Mouse (Mus musculus): ENCODE results near the gene Cish.

The Cish gene

DNA sequence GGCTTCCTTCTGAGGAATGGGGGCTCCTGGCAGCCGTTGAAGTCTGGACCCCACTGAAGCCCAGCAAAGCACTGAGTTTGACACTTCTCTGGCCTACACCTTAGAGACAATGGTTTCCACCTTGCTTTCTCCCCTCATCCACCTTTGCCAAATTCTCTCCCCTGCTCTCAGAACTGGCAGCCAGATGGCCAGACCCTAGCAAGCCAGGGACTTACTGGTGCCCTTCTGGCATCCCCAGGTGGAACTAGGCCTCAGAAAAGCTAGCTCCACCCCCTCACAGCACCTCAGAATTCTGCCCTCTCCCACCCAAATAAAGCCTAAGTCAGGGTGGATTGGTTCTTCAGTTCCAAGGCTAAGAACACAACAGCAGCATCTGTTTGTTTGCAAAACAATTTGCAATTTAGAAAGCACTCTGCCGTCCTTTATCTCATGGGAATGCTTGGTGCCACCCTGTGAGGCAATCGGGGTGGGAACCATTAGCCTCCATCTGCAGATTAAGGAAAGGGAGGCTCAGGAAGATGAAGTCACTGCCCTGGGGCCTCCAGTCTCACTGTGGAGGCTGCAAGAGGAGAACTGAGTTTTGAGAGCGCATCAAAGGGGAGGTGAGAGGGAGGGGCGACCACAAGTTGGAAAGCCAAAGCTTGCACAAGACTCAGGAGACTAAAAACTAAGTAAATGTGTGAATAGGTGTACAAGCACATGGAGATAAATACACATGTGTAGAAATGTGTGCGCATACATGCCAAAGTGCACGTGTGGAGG is 24.5 kb upstream of the Cish start:
- CTCF ChIA-PET, result interaction anchor here in 2 of 4 experiments (0.6 kb wide), 2 partner anchors 9 to 116 kb away, joined by 3 to 9 read pairs; no protein-coding TSS in a partner anchor

DNA sequence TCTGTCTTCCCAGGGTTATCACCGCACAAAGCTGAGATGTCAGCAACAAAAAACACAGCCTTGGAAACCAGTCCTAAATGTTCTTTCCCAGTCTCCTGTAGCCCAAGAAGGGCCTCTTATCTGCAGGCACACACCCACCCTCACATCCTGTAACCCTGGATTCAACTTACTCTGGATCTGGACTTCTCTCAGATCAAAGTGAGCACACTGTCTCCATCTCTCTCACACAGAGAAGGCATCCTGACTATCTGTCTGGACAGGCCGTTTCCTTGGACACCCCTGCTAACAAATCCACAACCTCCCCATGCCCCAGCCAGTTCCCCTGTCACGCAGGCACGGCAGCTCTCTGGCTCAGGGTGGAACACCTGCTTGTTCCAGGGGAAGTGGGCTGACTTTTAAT is 23.5 kb upstream of the Cish start:
- ChIA-PET POLR2A (interaction anchor here in 1 of 4 experiments (0.8 to 3.3 kb wide), 3 partner anchors 7 to 24 kb away, joined by 3 to 15 read pairs (median 3); no protein-coding TSS in a partner anchor), CTCF (no interaction called here)

More for the DNA sequence above, 24.5 kb upstream of the Cish start:
- POLR2A ChIA-PET, result interaction anchor here in 1 of 4 experiments (1.0 to 3.3 kb wide), 2 partner anchors 8 to 25 kb away, joined by 3 to 15 read pairs; no protein-coding TSS in a partner anchor

DNA sequence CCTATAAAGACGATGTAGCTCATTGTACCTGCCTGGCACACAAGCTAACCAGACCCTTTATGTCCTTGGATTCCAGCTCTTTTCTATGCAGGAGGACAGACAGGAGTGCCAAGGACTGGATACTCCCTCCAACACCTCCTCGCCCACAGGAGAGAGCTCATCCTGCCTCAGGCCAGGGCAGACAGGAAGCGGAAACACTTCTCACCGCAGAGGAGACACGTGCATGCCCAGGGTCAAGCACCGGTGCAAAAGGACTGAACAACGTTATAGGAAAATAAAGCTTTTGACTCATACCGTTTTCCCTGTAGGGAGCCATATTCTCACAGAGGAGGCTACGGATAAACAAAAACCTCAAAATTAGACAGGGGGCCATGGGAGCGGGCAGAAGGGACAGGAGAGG is 22.6 kb upstream of the Cish start:
- CTCF ChIA-PET, result no interaction called here
- POLR2A ChIA-PET, result interaction anchor here in 1 of 4 experiments (0.8 to 1.5 kb wide), 3 partner anchors 14 to 29 kb away, joined by 3 to 5 read pairs (median 3); partner anchors contain the start of gene Cish

DNA sequence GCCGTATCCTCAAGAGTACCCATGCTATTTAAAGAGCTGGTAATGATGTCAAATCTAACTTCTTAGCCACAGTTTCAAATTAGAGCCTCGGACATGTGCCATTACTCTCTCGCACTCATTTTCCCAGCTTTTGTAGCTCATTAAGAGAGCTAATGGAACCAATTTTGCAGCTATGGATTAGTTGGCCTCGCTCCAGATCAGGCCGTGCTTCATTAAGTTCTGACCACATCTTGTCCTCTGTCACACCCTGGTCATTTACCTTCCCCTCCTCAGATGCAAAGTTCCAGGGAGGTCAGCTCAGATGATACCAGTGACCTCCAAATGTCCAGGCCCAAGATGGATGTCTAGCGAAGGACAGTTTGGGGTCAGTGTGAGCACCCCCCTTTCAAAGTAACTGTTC is 21.1 kb upstream of the Cish start:
- ChIA-PET POLR2A (interaction anchor here in 1 of 4 experiments (0.7 to 2.0 kb wide), 3 partner anchors 10 to 15 kb away, joined by 3 to 9 read pairs (median 4); partner anchors contain the start of gene Mapkapk3), CTCF (no interaction called here)

DNA sequence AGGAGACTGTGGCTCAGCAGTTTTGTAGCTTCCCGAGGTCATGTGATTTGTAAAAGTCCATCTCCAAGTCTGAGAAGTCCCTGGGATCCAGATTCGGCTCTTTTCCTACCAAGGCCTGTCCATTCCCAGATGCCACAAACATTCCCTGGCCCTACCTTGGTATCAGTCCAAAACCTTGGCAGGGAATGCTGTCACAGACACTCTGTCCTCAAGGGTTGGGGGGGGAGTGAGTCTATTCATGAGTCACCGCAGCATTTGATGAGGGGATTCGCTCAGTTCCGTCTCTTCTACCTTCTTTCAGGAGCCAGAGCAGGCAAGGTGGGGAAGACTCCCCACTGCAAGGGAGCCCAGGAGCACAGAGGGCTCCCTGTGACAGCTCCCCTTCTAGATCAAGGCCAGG is 20.1 kb upstream of the Cish start:
- POLR2A ChIA-PET, result interaction anchor here in 2 of 4 experiments (1.1 to 2.0 kb wide), 4 partner anchors 11 to 384 kb away, joined by 4 to 9 read pairs (median 4); partner anchors contain the start of genes Manf (in 1 of the 2) and Mapkapk3 (in 1 of the 2)
- CTCF ChIA-PET, result interaction anchor here in 1 of 4 experiments (0.5 to 0.6 kb wide), 2 partner anchors 11 to 613 kb away, joined by 4 read pairs; no protein-coding TSS in a partner anchor

DNA sequence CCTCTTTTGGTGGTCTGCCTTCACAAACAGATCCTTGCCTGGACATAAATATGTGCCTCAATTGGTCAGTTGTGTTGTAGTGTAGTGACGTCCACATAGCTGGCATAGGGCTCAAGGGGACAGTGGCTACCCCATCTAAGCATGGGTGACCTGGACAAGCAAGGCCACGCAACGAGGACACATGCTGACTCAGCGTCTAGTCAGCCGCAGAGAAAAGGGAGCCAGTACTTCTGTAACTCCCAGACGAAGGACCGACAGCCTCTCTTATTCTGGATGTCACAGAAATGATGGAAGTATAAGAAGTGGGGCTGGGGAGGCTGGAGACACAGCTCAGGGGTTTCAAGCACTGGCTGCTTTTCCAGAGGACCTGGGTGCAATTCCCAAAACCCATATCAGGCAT is 18.2 kb upstream of the Cish start:
- POLR2A ChIA-PET, result interaction anchor here in 2 of 4 experiments (0.7 to 4.0 kb wide), 4 partner anchors 12 to 14 kb away, joined by 3 to 27 read pairs (median 13); partner anchors contain the start of gene Mapkapk3 (in 2 of the 2)

DNA sequence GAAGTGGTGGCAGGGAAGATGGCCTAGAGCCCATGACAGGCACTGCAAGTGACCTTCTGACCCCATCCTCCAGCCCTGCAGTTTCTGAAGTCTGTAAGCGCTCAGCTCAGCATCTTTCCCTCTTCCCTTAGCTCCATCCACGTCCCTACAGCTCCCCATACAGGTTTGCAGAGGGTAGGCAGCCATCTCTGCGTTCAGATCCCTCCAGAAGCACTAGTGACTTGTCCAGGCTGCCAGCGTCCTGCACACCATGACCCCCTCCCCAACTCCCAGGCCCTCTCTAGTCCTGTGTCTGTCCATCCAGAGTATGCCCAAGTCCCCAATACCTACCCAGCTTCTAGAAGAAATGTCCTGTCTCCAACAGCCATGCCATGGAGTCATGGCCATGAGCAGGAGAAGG is 17.7 kb upstream of the Cish start:
- POLR2A ChIA-PET, result interaction anchor here in 2 of 4 experiments (0.7 to 4.0 kb wide), 7 partner anchors 8 to 19 kb away, joined by 3 to 27 read pairs (median 6); partner anchors contain the start of gene Mapkapk3 (in 2 of the 2)

More for the DNA sequence above, 18.2 kb upstream of the Cish start:
- CTCF ChIA-PET, result interaction anchor here in 1 of 4 experiments (1.0 kb wide), 1 partner anchor 9 kb away, joined by 11 read pairs; no protein-coding TSS in a partner anchor

DNA sequence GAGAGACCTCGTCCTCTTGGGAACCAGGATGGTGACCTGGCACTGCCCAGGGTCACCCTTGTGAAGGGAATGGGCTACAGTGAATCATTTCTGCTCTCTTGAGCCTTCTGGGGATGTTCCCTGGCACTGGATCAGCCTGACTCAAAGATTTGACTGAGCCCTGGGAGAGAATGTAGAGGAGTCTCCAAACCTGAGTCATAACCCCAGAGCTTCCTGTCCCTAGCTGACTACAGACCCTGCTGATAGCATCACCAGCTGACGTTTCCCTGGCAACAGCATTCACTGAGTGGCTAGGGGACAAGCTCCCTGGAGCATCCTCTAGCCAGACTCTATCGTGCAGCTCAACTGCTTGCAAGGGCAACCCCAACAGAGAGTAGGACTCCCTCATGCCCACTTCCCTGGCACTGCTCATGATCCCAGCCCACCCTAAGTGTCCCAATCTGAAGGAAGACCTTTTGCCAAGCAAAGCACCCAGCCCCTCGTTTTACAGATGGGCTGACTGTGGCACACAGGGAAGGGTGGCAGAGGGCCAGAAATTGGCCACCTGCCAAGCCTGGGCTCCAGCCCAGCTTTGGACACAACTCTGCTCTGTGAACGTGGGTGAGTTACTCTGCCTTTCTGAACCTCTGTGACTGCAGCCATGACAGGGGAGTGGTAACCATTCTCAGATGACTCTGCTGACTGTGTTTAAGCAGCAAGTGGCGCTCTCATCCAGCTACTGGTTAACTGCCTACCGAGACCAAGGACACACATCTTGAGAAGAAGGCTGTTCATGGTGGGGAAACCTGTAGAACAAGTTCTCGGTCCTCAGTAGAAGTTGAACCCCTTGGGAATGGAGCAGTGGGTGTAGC is 17.1 kb upstream of the Cish start:
- POLR2A ChIA-PET, result interaction anchor here in 3 of 4 experiments (0.7 to 4.0 kb wide), 11 partner anchors 8 to 392 kb away, joined by 3 to 27 read pairs (median 6); partner anchors contain the start of genes Mapkapk3 (in 2 of the 3) and Rbm15b (in 1 of the 3)

More for the DNA sequence above, 17.7 kb upstream of the Cish start:
- CTCF ChIA-PET, result interaction anchor here in 1 of 4 experiments (1.0 kb wide), 1 partner anchor 10 kb away, joined by 11 read pairs; no protein-coding TSS in a partner anchor

DNA sequence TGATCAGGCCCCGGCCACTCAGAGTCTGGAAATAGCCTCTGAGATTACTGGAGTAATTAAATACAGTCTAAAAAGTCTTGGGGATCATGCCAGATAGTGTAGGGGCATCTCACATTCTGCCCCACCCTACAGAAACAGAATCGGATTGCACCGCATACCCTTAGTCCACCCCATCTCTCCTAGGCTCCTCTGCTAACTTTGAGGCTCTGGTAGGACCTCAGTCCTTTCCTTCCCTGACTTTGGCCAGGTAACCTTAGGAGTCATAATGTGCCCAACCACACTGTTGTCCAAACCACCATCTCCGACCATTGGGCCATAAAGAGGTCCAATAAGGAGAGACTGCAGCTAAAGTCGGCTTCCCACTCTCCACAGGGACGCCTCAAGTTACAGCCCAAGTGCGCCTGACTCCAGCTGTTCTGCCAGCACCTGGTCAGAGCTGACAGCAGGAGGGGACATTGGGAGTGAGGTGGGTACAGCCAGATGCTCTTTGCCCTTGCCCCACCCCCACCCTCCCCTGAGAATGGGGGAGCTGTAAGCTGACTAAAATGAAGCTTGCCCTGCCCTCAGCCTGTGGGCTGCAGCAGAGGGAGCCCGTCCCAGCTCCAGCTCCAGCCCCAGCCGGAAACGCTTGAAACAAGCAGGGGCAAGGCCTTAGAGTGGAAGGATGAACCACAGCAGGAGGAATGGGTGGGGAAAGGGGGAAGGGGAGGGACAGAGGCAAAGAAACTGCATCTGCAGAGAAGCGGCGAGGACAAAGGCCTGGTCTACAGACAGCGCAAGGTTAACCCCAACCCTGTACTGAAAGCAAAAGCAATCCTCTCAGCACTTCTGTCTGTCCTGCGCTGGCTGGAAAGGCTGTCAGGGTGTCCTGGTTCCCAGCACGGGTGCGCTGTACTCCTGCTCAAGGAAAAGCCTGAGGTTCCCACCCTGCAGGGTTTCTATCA is 16.2 kb upstream of the Cish start:
- ChIA-PET POLR2A (interaction anchor here (0.5 to 4.0 kb wide), 24 partner anchors 9 to 471 kb away, joined by 3 to 27 read pairs (median 4); partner anchors contain the start of genes Manf (in 2 of the 4), Mapkapk3 (in 2 of the 4), 6430571L13Rik (in 1 of the 4) and Rbm15b (in 1 of the 4)), CTCF (interaction anchor here (0.5 to 2.1 kb wide), 13 partner anchors 9 to 646 kb away, joined by 3 to 16 read pairs (median 4); partner anchors contain the start of gene Mapkapk3 (in 3 of the 4))

More for the DNA sequence above, 17.1 kb upstream of the Cish start:
- CTCF ChIA-PET, result interaction anchor here in 3 of 4 experiments (0.7 to 2.1 kb wide), 4 partner anchors 10 to 11 kb away, joined by 3 to 16 read pairs (median 12); partner anchors contain the start of gene Mapkapk3 (in 2 of the 3)

DNA sequence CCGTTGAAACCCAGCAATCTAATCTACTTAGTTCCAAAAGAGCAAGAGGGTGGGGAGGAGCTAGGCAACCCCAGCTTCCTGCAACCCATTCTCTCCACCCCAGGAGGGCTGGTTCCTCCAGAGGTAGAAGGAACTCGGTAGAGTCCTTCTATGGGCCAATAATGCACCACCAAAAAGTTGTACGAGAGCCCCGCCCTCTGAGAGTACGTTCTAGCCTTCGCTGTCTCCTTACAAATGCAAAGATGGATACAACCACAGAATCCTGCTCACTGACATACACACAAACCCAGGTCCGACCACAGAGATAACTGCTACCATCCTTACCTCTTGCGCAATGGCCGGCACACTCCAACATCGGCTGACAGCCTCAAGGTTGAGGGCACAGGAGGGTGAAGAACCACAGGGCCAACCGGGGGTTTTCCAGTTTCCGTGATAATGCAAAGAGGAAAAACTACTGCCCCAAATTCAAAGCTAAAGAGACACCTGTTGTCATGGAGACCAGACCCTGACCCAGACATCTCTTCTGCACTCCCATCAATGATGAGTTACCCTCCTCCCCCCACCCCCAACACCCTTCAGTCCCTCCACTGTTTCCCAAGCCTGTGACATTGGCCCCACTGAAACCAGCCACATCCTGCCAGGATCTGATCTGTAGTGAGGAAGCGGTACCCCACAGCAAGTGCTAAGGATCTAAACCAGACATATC is 15.4 kb upstream of the Cish start:
- ChIA-PET POLR2A (interaction anchor here in 3 of 4 experiments (0.5 to 4.0 kb wide), 20 partner anchors 8 to 470 kb away, joined by 3 to 27 read pairs (median 4); partner anchors contain the start of genes Manf (in 2 of the 3), Mapkapk3 (in 2 of the 3), 6430571L13Rik (in 1 of the 3) and Rbm15b (in 1 of the 3)), CTCF (interaction anchor here in 3 of 4 experiments (0.6 to 2.1 kb wide), 10 partner anchors 9 to 645 kb away, joined by 3 to 16 read pairs (median 6); partner anchors contain the start of gene Mapkapk3 (in 3 of the 3))

DNA sequence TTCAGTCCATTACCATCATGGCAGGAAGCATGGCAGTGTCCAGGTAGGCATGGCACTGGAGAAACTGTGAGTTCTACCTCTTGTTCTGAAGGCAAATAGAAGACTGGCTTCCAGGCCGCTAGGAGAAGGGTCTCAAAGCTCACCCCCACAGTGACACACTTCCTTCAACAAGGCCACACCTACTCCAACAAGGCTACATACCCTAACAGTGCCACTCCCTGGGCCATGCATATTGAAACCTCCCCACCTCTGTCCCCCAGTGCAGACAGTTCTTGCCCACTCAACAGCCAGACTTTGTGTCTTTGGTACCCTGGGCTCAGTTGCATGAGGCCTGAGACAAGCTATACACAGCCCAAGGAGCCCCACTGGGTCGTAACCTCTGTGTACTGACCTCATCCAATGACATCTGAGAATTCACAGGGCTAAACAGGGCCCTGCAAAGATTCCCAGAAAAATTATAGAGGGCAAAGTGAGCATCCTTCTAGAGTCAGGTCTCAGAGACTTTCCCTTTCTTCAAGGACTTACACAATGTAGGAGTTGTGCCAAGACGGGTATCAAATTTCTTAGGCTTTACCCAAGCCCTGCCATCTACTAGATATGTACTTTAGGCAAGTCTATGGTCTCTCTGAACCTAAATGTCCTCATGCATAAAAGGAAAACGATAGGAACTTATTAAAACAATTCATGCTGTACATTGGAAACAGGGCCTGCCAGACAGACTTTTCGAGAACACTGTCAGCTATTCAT is 14.4 kb upstream of the Cish start:
- CTCF ChIA-PET, result interaction anchor here in 2 of 4 experiments (0.6 to 2.1 kb wide), 2 partner anchors 8 to 362 kb away, joined by 11 to 13 read pairs; partner anchors contain the start of gene Mapkapk3 (in 1 of the 2)
- POLR2A ChIA-PET, result interaction anchor here in 1 of 4 experiments (2.1 to 4.0 kb wide), 2 partner anchors 8 to 394 kb away, joined by 6 to 27 read pairs; partner anchors contain the start of genes Mapkapk3 and Rbm15b

DNA sequence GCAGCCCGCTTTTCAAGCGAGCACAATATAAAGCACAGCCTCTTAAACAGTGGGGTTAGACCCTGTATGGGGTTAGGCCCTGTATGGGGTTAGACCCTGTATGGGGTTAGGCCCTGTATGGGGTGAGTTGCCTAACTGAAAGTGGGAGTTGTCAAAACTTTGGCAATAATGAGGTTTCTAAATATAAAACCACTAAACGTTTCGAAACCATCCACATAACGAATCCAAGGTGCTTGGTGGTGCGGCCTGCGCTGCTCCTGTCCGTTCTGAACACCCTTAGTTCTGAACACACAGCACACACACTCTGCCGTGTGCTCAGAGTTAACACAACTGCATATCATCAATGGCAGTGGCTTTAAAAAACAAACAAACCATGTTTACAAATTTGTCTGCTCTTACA is 12.9 kb upstream of the Cish start:
- POLR2A ChIA-PET, result interaction anchor here in 1 of 4 experiments (0.8 kb wide), 1 partner anchor 621 kb away, joined by 3 read pairs; no protein-coding TSS in a partner anchor

DNA sequence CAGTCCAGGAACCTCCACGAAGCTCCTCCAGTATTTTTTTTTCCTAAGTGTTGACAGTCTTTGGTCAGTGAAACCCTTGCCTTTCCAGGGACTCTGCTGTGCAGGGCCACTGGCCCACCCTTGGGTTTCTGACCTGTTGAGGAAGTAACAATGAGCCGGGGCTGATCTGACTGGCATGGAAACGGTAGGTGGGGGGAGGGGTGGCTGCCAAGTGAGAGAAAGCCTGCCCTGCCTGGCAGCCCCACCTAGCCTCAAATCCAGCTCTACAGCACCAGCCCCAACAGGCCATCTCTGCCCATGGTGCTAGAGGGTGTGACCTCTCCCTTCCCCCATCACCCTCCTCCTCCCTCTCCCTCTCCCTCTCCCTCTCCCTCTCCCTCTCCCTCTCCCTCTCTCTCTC is 10.8 kb upstream of the Cish start:
- POLR2A ChIA-PET, result interaction anchor here in 2 of 4 experiments (0.6 to 1.6 kb wide), 4 partner anchors 11 to 398 kb away, joined by 3 to 4 read pairs (median 3); partner anchors contain the start of gene Rbm15b (in 1 of the 2)
- CTCF ChIA-PET, result interaction anchor here in 2 of 4 experiments (0.6 to 1.5 kb wide), 5 partner anchors 10 to 641 kb away, joined by 3 to 4 read pairs (median 3); no protein-coding TSS in a partner anchor

More for the DNA sequence above, 12.9 kb upstream of the Cish start:
- CTCF ChIA-PET, result no interaction called here

DNA sequence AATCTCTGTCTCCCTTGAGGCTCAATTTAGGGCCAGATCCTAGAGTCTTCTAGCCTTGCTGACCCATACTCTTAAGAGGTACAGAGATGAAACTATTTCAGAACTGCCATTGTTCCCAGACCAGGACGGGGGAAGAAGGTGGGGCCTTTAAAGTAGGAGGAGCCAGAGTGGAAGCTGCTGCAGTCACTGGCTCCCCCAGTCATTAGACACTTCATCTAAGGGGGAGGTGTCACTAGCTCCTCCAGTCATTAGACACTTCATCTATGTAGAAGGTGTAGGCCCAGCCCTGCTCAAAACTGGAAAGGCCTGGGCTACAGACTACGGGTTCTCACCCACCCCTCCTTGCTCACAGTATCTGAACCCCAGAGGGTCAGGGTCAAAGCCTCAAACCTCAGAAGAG is 8.5 kb upstream of the Cish start:
- POLR2A ChIA-PET, result interaction anchor here in 2 of 4 experiments (0.6 to 1.6 kb wide), 6 partner anchors 9 to 396 kb away, joined by 3 to 6 read pairs (median 4); partner anchors contain the start of genes Cacna2d2 (in 1 of the 2) and Manf (in 1 of the 2)
- CTCF ChIA-PET, result interaction anchor here in 1 of 4 experiments (0.7 kb wide), 1 partner anchor 38 kb away, joined by 4 read pairs; no protein-coding TSS in a partner anchor
